Mouse (Mus musculus) urinary bladder, postnatal 36 days (tissue): Measurements from ENCODE around the gene Prima1.

Experiments
- DNase-seq, 2 experiments: peaks; one replicate each; pipeline ENCODE4 v3.0.0; 2022; ENCODE audit warnings: low spot score in 2 of 2, mixed read lengths in 1 of 2

Gene Prima1

DNA sequence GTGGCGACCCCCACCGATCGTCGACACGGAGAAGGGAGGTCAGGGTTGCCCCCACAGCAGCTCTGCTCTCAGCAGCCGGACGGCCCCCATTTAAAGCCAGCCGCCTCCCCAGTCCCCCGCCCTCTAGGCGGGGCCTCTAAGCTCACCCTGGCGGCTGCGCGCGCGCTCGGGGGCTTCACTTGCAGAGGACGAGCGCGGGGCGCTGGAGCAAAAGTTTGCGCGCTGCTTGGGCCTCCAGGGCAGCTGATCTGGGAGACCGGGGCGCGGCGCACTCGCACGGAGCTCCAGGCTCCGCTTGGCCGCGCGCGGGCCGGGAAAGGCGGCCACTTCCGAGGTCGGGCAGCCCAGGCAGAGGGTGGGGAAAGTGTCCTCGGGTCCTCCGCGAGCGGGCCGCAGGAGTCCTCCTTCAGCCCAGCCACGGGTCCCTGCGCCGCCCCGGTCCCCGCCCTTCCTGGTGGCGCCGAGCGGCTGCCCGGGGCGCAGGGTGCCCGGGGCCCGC lies at the start of gene Prima1:
TSS of gene Prima1 (minus strand) at position 68 of the 499 bp plus-strand sequence.
- peak; percentile 52 to 56 for DNase-seq

DNA sequence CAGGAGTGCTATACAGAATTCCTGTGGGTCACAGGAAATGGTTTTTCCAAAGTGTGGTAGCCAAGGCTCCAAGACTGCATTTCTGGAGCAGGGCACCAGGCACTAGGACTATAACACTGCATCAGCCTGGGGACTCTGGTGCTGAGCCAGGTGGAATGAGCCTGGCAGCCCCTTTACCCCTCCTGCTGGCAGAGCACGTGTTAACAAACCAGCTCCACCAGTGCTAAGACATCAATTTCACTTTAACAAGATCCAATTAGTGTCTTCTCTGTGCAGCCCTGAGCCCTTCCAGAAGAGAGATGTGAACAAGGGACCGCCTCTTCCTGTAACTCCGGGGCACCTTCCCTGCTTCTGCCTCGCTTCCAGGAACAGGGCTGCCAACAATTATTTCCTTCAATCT lies 45.3 kb upstream of the Prima1 start:
- no peak for DNase-seq

DNA sequence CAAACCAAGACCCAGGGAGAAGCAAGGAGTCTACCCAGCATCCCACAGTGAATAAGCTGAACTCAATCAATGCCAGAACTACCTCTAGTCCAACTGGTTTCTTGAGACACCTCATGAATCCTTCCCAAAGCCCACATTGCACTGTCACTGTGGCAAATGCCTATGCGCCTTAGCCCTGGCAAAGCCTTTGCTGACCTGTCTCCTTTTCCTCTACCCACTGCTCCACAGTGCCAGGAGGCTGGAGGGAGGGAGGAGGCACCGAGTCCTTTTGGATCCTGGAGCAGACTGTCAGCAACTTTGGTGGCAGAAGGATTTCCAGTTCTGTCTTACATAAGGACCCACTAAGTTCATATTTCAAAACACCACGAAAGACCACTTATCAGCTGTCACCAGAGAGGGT lies 41.5 kb upstream of the Prima1 start:
- no peak for DNase-seq

- no peak for DNase-seq
Measured at GRCm38 (mm10) chr12:103282936-103283335, 41.0 kb upstream of the Prima1 start.

GRCm38 (mm10) chr12:103281912-103282311 lies 40.0 kb upstream of the Prima1 start:
- peak in 1 of 2 experiments; percentile 62 for DNase-seq

DNA sequence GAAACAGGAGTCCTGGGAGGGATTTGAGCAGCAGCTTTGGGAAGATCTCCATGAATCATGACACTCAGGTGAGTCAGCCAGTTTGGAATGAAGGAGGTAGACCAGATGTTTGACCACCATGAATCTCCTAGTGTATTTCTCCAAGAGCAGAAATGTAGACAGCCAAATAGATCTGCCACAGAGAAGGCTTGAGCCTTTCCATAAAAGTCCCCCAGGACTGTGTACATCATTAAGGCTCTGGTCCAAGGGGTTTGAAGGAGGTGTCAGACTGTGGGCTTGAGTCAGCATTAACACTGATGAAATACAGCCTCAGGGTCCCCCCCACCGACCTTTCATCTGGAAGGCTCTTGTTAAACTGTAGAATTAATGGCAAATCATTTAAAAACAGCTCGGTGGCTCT lies 39.5 kb upstream of the Prima1 start:
- no peak for DNase-seq

- DNase-seq, result no peak
Measured at GRCm38 (mm10) chr12:103276422-103276821, 34.5 kb upstream of the Prima1 start.

GRCm38 (mm10) chr12:103273732-103274131 lies 31.8 kb upstream of the Prima1 start:
- no peak for DNase-seq

GRCm38 (mm10) chr12:103273051-103273450 lies 31.1 kb upstream of the Prima1 start:
- DNase-seq, result no peak

GRCm38 (mm10) chr12:103272176-103272575 lies 30.2 kb upstream of the Prima1 start:
- DNase-seq, result no peak

GRCm38 (mm10) chr12:103266605-103267004 lies 24.7 kb upstream of the Prima1 start:
- no peak for DNase-seq

- DNase-seq, result peak in 1 of 2 experiments; percentile 18
Measured at GRCm38 (mm10) chr12:103262017-103262865, 20.3 kb upstream of the Prima1 start.

DNA sequence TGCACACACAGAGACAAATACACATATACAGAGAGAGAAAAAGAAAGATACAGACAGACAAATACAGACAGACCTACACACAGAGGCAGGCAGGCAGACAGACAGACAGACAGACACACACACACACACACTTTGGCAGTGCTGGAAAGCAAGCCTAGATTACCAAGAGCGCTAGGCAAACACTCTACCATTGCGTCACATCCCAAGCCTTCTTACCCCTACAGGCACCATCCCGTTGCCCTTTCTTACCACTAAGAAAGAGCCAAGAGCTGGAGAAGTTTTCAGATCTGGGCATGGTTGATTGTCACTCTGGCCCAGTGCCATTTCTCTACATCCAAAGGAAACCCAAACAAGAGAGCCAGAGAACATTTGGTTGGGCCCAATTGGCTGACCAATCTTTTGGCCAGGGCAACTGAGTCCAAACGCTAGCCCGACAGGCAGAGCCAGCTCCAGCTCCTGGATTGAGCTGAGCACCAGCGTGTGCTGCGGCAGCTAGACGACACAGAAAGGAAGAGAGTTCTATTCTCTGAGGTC lies 11.0 kb upstream of the Prima1 start:
- peak in 1 of 2 experiments; percentile 49 for DNase-seq

DNA sequence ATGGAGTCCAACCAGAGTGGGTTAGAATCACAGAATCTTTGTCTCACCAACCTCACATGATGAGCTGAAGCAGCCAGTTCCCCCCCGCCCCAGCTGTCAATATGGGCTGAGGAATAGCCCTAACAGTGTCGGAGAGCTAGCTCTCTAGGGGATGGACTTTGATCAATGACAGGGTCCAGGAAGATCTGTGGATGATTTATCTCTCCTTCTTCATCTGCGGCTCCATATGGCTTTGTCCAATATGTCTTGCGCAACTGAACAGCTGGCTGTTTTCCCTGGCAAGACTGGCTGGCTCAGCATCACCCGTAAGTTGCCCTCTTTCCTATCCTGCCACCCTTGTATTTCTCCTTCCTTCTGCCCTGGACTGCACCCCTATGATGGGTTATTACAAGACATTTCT lies 9.2 kb upstream of the Prima1 start:
- peak in 1 of 2 experiments; percentile 57 for DNase-seq

GRCm38 (mm10) chr12:103250333-103250732 lies 8.4 kb upstream of the Prima1 start:
- DNase-seq, result no peak

- no peak for DNase-seq
Measured at GRCm38 (mm10) chr12:103243041-103243440, 1.1 kb upstream of the Prima1 start.

DNA sequence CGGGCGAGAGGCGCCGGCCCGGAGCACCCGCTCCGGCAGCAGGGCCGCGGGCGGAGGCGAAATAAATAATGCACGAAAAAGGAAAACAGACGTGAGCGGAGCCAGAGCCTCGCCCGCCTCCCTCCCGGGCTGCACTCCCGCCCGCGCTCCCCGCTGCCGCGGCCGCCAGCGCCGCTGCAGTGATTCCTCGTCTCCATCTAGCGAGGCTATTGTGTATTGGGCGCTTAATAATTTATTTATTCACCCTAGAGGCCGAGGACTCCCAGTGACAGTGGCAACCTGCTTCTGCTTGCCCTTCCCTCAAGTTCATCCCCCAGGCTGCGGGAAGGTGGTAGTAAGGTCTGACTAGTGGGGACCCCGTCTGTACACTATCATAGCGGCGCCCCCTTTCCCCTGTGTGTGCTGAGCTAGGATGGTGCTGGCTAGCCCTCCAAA lies 658 bp upstream of the Prima1 start:
- DNase-seq, result peak; percentile 20 to 56

DNA sequence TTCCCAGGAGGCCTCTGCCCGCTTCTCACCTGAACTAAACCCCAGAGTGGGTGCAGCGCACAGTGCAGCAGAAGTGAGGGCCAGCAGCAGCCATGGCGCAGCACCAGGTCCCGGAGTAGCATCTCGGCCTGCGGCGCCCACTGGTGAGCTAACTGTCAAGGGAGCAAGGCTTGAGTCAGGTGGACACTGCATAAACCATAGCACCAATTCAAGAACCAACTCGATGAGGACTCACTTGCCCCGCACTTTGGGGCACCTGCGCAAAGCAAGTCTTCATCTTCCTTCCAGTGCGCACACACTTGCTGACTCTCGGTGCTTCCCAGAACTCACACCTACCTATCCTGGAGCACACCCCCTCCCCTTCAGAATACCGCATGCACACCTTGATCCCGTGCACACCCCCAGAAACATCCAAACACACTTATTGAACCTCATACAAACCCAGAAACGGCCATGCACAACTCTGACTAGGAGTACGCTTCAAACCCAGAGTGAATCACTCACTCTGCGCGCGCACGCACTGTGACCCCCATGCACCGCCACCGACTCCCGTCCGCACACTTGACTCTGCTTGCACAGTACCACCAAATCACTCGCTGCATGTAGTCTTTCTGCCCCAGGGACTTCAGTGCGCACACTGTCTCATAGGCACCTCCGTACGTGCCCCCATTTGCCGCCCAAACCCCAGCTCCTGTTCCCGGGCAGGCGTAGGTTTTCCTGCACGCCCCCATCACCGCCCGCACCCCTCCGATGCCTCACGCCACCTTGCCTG lies 453 bp downstream of the Prima1 start:
- no peak for DNase-seq

DNA sequence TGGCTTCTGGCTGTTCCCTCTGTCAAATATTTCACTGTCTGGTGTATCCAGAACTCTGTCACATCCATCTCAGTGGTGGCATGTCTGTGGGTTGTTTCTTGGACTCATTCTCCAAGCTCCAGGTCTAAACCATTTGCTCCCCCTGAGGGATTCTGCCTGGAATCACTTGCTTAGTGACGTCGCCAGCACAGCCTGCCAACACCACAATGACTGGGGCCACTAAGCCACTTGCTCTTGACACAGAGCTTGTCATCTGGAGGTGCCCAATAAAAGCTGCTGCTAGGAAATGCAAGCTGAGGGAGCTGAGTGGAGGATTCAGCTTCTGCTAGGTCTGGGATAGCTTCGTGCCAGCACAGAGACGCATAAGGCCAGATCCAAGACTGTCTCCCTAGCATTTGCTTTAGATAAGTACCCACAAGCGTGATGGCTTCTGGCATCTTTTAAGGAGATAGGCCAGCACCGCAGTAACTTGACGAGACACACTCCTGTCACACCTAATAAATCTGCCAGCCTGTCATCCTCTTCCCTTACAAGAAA lies 3.0 kb downstream of the Prima1 start:
- DNase-seq, result peak in 1 of 2 experiments; percentile 9

DNA sequence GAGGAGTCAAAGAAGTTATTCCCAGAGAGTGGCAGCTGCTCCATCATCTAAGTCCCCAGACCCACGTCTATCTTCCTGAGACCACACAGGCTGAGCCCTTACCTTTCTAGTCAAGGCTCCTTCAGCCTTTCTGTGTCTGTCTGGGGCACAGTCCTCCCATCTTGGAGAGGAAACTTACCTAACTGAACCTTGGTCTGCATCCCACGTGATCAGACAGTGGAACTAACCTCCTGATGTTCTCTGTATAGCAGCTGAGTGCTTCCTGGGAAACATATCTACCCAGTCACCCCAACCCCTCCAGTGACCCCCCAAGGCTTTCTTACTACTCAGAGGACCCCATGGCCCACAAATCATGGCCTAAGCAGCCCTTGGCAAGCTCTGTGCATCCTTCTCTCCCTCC lies 6.1 kb downstream of the Prima1 start:
- DNase-seq, result no peak

GRCm38 (mm10) chr12:103235251-103235650 lies 6.7 kb downstream of the Prima1 start:
- DNase-seq, result no peak

GRCm38 (mm10) chr12:103229058-103229457 lies 12.9 kb downstream of the Prima1 start:
- no peak for DNase-seq
